Mouse (Mus musculus) kidney, postnatal 10 days (tissue): ENCODE measurements around the gene Dnajc21.

Source experiments
- DNase-seq: peaks from one replicate; pipeline ENCODE4 v3.0.0; 2021; ENCODE audit warnings: mixed read lengths

Gene Dnajc21

GRCm38 (mm10) chr15:10426545-10427266 lies 43.6 kb downstream of the Dnajc21 start:
- no peak for DNase-seq

- DNase-seq = no peak
These were observed 44.2 kb downstream of the Dnajc21 start for GRCm38 (mm10) chr15:10426124-10426523.

DNA sequence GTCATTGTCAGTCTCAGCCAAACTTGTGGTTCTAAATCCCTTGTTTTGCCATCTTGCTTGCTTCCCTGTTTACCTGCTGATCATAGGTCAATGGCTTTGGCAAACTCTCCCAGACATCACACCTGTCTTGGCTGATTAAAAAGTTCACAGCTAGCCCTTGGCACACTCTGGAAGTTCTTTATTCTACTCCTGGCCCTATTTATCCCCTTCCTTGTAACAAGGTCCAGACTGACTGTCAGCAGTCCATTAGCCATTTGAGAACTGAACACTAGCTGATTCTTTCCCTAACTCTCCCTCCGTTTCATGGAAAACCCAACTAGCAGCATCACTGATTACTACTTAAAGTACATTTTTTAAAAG lies 48.6 kb downstream of the Dnajc21 start:
- DNase-seq = no peak

DNA sequence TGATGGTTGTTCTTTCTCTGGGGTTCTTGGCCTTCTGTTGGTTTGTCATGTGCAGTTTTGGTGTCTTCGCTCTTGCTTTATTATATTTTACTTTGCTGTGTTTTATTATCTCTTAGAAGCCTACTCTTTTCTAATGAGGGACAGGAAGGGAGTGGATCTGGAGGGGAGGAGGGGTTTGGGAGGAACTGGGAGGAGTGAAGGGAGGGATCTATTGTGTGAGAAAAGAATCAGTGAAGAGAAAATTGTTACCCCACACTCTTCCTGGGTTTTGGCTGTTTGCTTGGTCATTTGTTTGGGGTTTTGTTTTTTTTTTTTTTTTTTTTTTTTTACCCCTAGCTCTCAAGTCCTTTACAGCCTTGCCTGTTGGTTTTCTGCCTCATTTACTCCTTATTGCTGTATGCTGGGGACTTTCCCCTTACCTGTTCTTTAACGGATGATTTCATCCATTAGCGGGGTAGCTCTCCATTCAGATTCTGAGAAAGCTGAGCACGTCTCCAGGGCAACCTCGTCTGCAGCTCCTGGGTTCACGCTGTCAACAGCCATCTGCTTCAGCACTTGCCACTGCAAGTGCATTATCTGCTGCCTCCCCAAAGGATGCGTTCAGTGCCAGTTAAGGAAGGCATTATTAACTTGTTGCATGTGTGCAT lies 49.1 kb downstream of the Dnajc21 start:
- no peak for DNase-seq

DNA sequence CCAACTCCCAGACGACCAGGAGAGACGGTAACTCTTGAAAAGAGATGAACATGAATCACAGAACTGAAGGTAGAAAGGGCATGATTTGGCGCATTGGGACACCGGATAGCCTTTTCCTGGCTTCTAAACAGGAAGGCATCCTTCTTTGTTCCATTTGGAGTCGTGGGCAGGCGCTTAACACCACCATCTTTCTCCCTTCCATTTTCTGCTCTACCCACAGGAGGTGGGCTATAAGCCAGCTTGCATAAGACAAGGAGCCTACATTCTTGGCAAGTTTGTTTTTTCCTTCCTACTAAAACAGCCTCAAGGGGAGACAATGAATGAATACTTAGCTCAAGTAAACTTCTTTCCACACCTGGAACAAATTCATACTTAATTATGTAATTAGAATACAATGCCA lies 56.7 kb downstream of the Dnajc21 start:
- DNase-seq = no peak

- DNase-seq = no peak
These were observed 59.4 kb downstream of the Dnajc21 start for GRCm38 (mm10) chr15:10410881-10411280.

- no peak for DNase-seq
These were observed 60.5 kb downstream of the Dnajc21 start for GRCm38 (mm10) chr15:10409842-10410241.

DNA sequence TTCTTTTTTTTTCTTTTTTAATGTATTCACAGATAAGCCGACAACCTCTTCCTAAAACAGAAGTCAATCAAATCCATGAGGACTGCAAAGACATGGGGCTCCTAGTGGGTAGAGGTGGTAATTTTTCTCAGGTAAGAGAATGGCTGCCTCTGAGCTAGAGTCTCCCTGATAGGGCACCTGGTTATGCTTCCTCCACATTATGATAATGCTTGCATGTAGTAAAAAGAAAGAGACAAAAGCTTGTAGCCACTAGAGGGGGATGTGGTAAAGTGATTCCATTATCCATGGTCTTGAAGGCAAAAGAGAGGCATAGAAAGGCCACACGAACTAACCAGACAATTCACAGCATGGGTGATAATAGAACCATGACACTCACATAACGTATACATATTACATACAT lies 69.9 kb downstream of the Dnajc21 start:
- DNase-seq = no peak

DNA sequence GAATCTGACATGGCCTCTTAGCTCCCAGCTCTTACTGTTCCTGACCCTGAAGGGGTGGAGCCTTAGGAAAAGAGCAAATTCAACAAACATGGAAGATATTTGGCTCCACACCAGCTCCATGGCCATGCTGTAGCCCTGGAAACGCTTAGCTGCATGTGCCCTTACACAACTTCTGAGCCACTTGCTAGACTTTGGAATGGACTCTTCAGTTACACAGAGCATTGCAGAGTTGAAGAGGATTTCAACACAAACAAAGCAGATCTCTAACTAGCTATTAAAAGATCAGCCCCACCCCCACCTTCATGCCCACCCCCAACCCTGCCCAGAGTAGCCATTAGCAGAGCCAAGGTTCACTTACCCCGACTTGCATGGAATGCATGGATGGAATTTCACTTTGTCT lies 70.5 kb downstream of the Dnajc21 start:
- peak; percentile 65 for DNase-seq
